Mouse (Mus musculus) midbrain, embryonic 13.5 days (tissue): ENCODE measurements around the gene Endod1. TPM values are rescaled to one million over a fixed set of nuclear protein-coding genes. Genes with fewer than 3 reads are reported as not detected.
"Not testable (repeated sequence)": the region's sequence is repeated elsewhere in the genome, so short reads cannot be mapped to it uniquely, and the experiment has no call there.

ENCODE experiments used
- ATAC-seq: fragments of 200-750 bp; cut with Nextera tagmentation; 2 replicates; pipeline ENCODE4 v1.8.0; 2017; ENCODE audit warnings: mild to moderate bottlenecking, moderate TSS enrichment, moderate library complexity
- H3K27ac ChIP-seq: fragments of 300-500 bp; sonication (generic); 2 replicates; pipeline ENCODE4 v1.5.1; 2015; ENCODE audit warnings: inconsistent platforms, mild to moderate bottlenecking, moderate library complexity
- H3K27me3 ChIP-seq: fragments of 300-500 bp; sonication (generic); 2 replicates; pipeline ENCODE4 v1.6.1; 2015; ENCODE audit warnings: mild to moderate bottlenecking, inconsistent platforms
- H3K36me3 ChIP-seq: fragments of 300-500 bp; sonication (generic); 2 replicates; pipeline ENCODE4 v1.6.1; 2015; ENCODE audit warnings: mild to moderate bottlenecking, inconsistent platforms
- H3K4me1 ChIP-seq: fragments of 300-500 bp; sonication (generic); replicated peaks from 2 replicates; pipeline ENCODE4 v1.6.1; 2015; ENCODE audit warnings: inconsistent platforms
- H3K4me2 ChIP-seq: fragments of 300-500 bp; sonication (generic); replicated peaks from 2 replicates; pipeline ENCODE4 v1.6.1; 2015; ENCODE audit warnings: moderate library complexity, mild to moderate bottlenecking, inconsistent platforms
- H3K4me3 ChIP-seq: fragments of 300-500 bp; sonication (generic); replicated peaks from 2 replicates; pipeline ENCODE4 v1.5.1; 2015; ENCODE audit warnings: mild to moderate bottlenecking, inconsistent platforms
- H3K9ac ChIP-seq: fragments of 300-500 bp; sonication (generic); replicated peaks from 2 replicates; pipeline ENCODE4 v1.6.1; 2015; ENCODE audit warnings: mild to moderate bottlenecking, inconsistent platforms
- H3K9me3 ChIP-seq: fragments of 300-500 bp; sonication (generic); 2 replicates; pipeline ENCODE4 v1.6.1; 2016; ENCODE audit warnings: mild to moderate bottlenecking, inconsistent platforms
- WGBS: fragments of 180-500 bp; shearing (Covaris S2); methylation state at CpG from one replicate; pipeline ENCODE4 v1.1.7; 2015; 5-methylcytosine and 5-hydroxymethylcytosine counted together
- polyA plus RNA-seq: library from polyadenylated mRNA; unstranded; fragments of >200 nt; fragmentation: Nextera tagmentation; extraction: Ambion mirVana; gene quantifications from 2 replicates; pipeline ENCODE4 v1.2.1, GENCODE M21; 2015

The Endod1 gene
- polyA plus RNA-seq, 1 experiment from 2014 or later = 9.0 TPM

- peaks cover 4% of the 10 kb centered on the region; the same call in 1 of the 2 replicates for H3K4me1 ChIP-seq
- no peak overlapping the region for H3K9ac ChIP-seq
- no peak overlapping the region for H3K4me2 ChIP-seq
- H3K27ac ChIP-seq = no peak overlapping the region
- H3K27me3 ChIP-seq = no peaks in the 10 kb centered on the region
- 78% methylated on average over 2 of the region's 2 CpGs for WGBS
- no peaks in the 10 kb centered on the region for H3K9me3 ChIP-seq
- no peak overlapping the region for H3K4me3 ChIP-seq
- no peaks in the 10 kb centered on the region for H3K36me3 ChIP-seq
- no peak for ATAC-seq
Observed at GRCm38 (mm10) chr9:14350787-14351186, 30.5 kb downstream of the Endod1 start.

- no peak overlapping the region for H3K27ac ChIP-seq
- H3K4me1 ChIP-seq = no peaks in the 10 kb centered on the region
- 87% methylated on average over 5 of the region's 5 CpGs for WGBS
- no peak overlapping the region for H3K4me2 ChIP-seq
- H3K9ac ChIP-seq = no peak overlapping the region
- H3K9me3 ChIP-seq = no peaks in the 10 kb centered on the region
- H3K36me3 ChIP-seq = no peaks in the 10 kb centered on the region
- ATAC-seq = no peak
- H3K27me3 ChIP-seq = no peaks in the 10 kb centered on the region
- no peak overlapping the region for H3K4me3 ChIP-seq
Observed at GRCm38 (mm10) chr9:14349380-14349779, 31.9 kb downstream of the Endod1 start.

GRCm38 (mm10) chr9:14348416-14348815 is 32.9 kb downstream of the Endod1 start:
- H3K9me3 ChIP-seq = no peaks in the 10 kb centered on the region
- H3K4me3 ChIP-seq = no peak overlapping the region
- no peak overlapping the region for H3K27ac ChIP-seq
- no peaks in the 10 kb centered on the region for H3K27me3 ChIP-seq
- no peak for ATAC-seq
- H3K4me2 ChIP-seq = no peak overlapping the region
- H3K36me3 ChIP-seq = no peaks in the 10 kb centered on the region
- H3K9ac ChIP-seq = no peak overlapping the region
- 63% methylated on average over 4 of the region's 4 CpGs for WGBS
- no peaks in the 10 kb centered on the region for H3K4me1 ChIP-seq

GRCm38 (mm10) chr9:14345866-14346265 is 35.4 kb downstream of the Endod1 start:
- WGBS = 92% methylated on average over 4 of the region's 4 CpGs
- H3K36me3 ChIP-seq, H3K27me3 ChIP-seq, H3K9me3 ChIP-seq, H3K4me1 ChIP-seq, H3K4me2 ChIP-seq, H3K4me3 ChIP-seq, ATAC-seq, H3K9ac ChIP-seq, H3K27ac ChIP-seq: not testable (repeated sequence)

GRCm38 (mm10) chr9:14342041-14342668 is 39.2 kb downstream of the Endod1 start:
- no peak overlapping the region for H3K27ac ChIP-seq
- H3K9ac ChIP-seq = no peak overlapping the region
- WGBS = 62% methylated on average over 4 of the region's 4 CpGs
- no peak overlapping the region for H3K4me3 ChIP-seq
- H3K36me3 ChIP-seq = no peaks in the 10 kb centered on the region
- peak; percentile 88 for ATAC-seq
- H3K9me3 ChIP-seq = no peaks in the 10 kb centered on the region
- H3K27me3 ChIP-seq = no peaks in the 10 kb centered on the region
- H3K4me2 ChIP-seq = no peak overlapping the region
- no peaks in the 10 kb centered on the region for H3K4me1 ChIP-seq

GRCm38 (mm10) chr9:14338701-14339100 is 42.6 kb downstream of the Endod1 start:
- no peaks in the 10 kb centered on the region for H3K27me3 ChIP-seq
- H3K27ac ChIP-seq = no peak overlapping the region
- WGBS = 72% methylated on average over 3 of the region's 3 CpGs
- no peak overlapping the region for H3K9ac ChIP-seq
- no peak for ATAC-seq
- H3K36me3 ChIP-seq = no peaks in the 10 kb centered on the region
- no peaks in the 10 kb centered on the region for H3K4me1 ChIP-seq
- no peak overlapping the region for H3K4me2 ChIP-seq
- no peak overlapping the region for H3K4me3 ChIP-seq
- no peaks in the 10 kb centered on the region for H3K9me3 ChIP-seq

- ATAC-seq = no peak
- Histone ChIP-seq H3K4me3 (no peak overlapping the region), H3K27me3 (no peaks in the 10 kb centered on the region), H3K4me2 (no peak overlapping the region), H3K36me3 (peaks cover 3% of the 10 kb centered on the region), H3K9ac (no peak overlapping the region), H3K27ac (no peak overlapping the region), H3K4me1 (no peaks in the 10 kb centered on the region), H3K9me3 (no peaks in the 10 kb centered on the region)
- WGBS = 86% methylated on average over 3 of the region's 3 CpGs
Observed at GRCm38 (mm10) chr9:14336901-14337300, 44.4 kb downstream of the Endod1 start.

- H3K4me3 ChIP-seq = no peak overlapping the region
- no peak overlapping the region for H3K27ac ChIP-seq
- peaks cover 7% of the 10 kb centered on the region for H3K36me3 ChIP-seq
- no peaks in the 10 kb centered on the region for H3K4me1 ChIP-seq
- H3K9ac ChIP-seq = no peak overlapping the region
- no peak overlapping the region for H3K4me2 ChIP-seq
- no peaks in the 10 kb centered on the region for H3K9me3 ChIP-seq
- ATAC-seq = no peak
- H3K27me3 ChIP-seq = no peaks in the 10 kb centered on the region
- 80% methylated on average over 4 of the region's 4 CpGs for WGBS
Observed at GRCm38 (mm10) chr9:14335829-14336228, 45.5 kb downstream of the Endod1 start.

GRCm38 (mm10) chr9:14316618-14317017 is 64.7 kb downstream of the Endod1 start:
- no peak for ATAC-seq
- Histone ChIP-seq H3K4me2 (no peak overlapping the region), H3K27ac (no peak overlapping the region), H3K27me3 (no peaks in the 10 kb centered on the region), H3K9me3 (no peaks in the 10 kb centered on the region), H3K36me3 (peaks cover 55% of the 10 kb centered on the region), H3K4me1 (no peaks in the 10 kb centered on the region), H3K9ac (no peak overlapping the region), H3K4me3 (no peak overlapping the region)
- WGBS = 96% methylated on average over 1 of the region's 1 CpGs

GRCm38 (mm10) chr9:14314477-14314876 is 66.8 kb downstream of the Endod1 start:
- no peak for ATAC-seq
- Histone ChIP-seq H3K9me3 (no peaks in the 10 kb centered on the region), H3K36me3 (peaks cover 59% of the 10 kb centered on the region), H3K4me2 (no peak overlapping the region), H3K27ac (no peak overlapping the region), H3K4me3 (no peak overlapping the region), H3K9ac (no peak overlapping the region), H3K4me1 (no peaks in the 10 kb centered on the region), H3K27me3 (no peaks in the 10 kb centered on the region)
- 93% methylated on average over 7 of the region's 7 CpGs for WGBS

GRCm38 (mm10) chr9:14313968-14314367 is 67.3 kb downstream of the Endod1 start:
- WGBS = 89% methylated on average over 3 of the region's 3 CpGs
- Histone ChIP-seq H3K36me3 (peaks cover 61% of the 10 kb centered on the region), H3K9ac (no peak overlapping the region), H3K27ac (no peak overlapping the region), H3K4me3 (no peak overlapping the region), H3K4me2 (no peak overlapping the region), H3K9me3 (no peaks in the 10 kb centered on the region), H3K27me3 (no peaks in the 10 kb centered on the region), H3K4me1 (no peaks in the 10 kb centered on the region)
- no peak for ATAC-seq

GRCm38 (mm10) chr9:14307341-14307740 is 74.0 kb downstream of the Endod1 start:
- peaks cover 13% of the 10 kb centered on the region for H3K4me1 ChIP-seq
- no peak overlapping the region for H3K27ac ChIP-seq
- no peaks in the 10 kb centered on the region for H3K27me3 ChIP-seq
- H3K4me3 ChIP-seq = no peak overlapping the region
- no peaks in the 10 kb centered on the region for H3K9me3 ChIP-seq
- no peak overlapping the region for H3K4me2 ChIP-seq
- 94% methylated on average over 3 of the region's 3 CpGs for WGBS
- peaks cover 30% of the 10 kb centered on the region for H3K36me3 ChIP-seq
- no peak overlapping the region for H3K9ac ChIP-seq
- ATAC-seq = no peak
